Mouse (Mus musculus) 3T3-L1 (cell line): ENCODE measurements around the gene Ctnna2.
A peak's percentile ranks its signal among the peaks of the same experiment; 100 is the strongest.

Source experiments
- DNase-seq: peaks from one replicate; pipeline ENCODE4 v3.0.0-alpha.2; 2015; ENCODE audit warnings: low read depth, low spot score

The Ctnna2 gene

DNA sequence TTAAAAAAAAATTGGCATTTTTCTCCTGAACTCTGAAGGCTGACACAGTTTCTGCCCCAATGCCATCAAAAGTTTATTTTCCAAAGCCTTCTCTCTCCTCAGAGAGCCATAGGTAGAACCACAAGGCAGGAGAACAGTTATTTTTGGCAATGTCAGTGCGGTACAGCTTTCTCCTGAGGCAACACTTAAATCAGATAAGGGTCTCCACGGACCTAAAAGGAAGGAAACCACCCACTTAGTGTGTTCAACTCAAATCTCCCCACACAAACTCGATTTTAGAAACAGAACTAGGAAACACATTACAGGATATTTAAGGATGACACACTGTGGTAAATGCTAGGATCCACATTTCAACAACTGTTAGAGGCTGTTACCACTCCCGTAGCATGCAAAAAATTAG, 803.7 kb downstream of the Ctnna2 start:
- DNase-seq, result no peak

- DNase-seq, result no peak
These were observed 822.5 kb downstream of the Ctnna2 start for GRCm38 (mm10) chr6:77157028-77157427.

DNA sequence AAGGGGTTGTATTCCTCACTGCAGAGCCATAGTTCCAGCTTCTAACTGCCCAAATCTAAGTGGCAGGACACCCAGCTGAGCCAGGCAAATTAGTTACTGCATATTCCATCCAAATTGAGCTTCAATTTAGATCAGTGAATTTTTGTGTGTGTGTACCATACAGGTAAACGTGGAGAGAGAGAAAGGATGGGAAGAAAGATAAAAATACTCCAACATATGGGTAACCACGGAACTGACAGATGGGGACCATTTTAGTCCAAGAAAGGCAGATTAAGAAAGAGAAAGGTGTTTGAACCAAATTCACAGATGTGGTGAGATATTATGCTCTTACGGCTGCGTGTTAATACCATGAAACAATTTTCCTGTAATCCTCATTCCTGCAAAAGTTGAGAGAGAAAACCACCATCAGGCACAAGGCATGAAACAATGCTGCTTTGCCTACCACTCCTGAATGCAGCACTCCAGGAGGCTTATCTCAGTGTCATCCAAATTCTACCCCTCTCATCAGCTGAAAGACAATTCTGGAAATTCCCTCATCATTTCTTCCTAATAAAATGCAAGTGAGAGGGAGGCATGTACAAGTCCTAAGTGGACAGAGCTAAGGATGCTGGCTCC, 840.1 kb downstream of the Ctnna2 start:
- no peak for DNase-seq

DNA sequence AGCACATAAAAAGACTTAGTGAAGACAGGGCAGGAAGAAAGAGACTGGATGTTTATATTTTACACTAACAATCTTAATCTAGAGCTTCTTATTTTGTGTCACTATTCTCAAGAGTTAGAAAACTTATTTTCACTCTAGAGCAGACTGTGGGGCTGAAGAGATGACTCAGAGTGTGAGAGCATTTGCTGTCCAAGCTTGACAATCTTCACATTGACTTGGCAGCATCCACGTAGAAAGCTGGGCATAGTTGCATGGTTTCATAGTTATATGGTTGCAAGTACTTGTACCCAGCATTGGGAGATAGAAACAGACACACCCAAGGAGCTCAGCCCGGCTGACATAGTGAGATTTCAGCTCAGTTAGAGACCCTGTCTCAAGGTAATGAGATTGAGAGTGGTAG, 858.6 kb downstream of the Ctnna2 start:
- no peak for DNase-seq

- no peak for DNase-seq
These were observed 859.0 kb downstream of the Ctnna2 start for GRCm38 (mm10) chr6:77120510-77120909.

DNA sequence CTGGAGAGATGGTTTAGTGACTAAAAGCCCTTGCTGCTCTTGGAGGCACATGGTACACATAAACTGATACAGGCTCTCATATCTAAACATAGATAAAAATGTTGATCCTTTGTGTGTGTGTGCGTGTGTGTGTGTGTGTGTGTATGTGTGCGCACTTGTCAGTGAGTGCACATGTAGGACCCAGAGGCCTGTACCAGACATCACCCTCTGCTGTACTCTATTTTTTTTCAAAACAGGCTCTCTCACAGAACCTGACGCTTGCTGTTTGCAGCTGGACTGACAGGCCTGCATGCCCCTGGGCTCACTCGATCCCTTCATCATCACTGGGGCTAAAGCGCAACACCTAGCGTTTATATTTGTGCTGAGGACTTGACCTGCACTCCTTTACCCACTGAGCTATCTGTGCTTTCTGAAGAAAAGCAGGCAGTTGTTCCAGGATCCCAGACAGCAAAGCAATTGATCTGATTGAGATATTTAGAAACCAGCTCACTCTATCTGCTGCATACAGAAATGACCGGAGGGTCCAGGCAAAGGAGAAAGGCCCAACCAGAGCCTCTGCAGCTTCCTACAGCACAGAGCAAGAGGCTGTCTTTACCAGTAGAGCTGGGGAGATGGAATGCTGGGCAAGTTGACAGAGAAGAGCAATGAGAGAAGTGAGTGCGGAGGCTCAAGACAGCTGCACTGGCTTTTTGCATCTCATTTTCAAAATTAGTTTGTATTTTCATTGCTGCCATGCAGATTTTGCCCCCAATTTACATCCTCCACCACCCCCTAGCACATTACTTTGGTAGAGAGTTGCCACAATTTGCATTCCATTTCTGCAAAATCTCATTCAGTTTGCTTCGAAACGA, 870.2 kb downstream of the Ctnna2 start:
- no peak for DNase-seq

DNA sequence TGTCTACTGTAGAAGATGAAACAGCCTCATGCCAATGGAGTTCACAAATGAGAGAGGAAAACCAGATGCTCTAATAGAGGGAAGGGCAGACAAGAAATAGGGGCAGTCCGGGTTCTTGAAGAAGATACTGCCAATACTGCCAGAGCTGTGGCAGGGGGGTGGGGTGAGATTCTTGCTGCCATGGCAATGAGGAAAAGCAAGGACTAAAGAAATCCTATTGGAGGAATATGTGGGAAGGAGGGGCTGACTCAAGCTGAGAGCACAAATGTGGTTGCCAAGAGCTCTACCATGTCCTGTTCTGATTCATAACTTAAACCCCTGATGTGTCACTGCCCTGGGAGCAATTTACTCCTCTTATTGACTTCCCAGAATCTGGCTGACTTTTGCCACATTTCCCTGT, 878.5 kb downstream of the Ctnna2 start:
- DNase-seq, result peak; percentile 97

GRCm38 (mm10) chr6:77098540-77098939, 881.0 kb downstream of the Ctnna2 start:
- no peak for DNase-seq

GRCm38 (mm10) chr6:77075396-77076376, 903.8 kb downstream of the Ctnna2 start:
- no peak for DNase-seq

DNA sequence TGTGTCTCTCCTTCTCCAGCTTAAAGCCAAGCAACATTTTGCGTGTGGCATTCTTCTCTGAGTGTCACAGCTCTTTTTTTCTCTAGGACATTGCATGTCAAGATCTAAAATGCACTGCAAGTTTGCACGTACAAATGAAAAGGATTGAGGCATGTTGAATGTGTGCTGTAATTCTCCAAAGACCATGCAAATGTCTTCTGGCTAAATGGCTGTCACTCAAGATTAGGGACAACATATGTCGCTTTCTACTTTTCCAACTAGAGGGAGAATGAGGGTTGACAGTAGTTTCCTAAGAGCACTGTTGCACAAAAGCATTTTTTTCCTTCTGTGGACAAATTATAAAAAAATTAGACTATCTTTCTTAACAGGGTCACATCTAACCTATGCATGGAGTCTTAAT, 909.9 kb downstream of the Ctnna2 start:
- DNase-seq, result no peak

GRCm38 (mm10) chr6:77050690-77051089, 928.8 kb downstream of the Ctnna2 start:
- no peak for DNase-seq

- DNase-seq, result no peak
These were observed 929.3 kb downstream of the Ctnna2 start for GRCm38 (mm10) chr6:77050193-77050592.

DNA sequence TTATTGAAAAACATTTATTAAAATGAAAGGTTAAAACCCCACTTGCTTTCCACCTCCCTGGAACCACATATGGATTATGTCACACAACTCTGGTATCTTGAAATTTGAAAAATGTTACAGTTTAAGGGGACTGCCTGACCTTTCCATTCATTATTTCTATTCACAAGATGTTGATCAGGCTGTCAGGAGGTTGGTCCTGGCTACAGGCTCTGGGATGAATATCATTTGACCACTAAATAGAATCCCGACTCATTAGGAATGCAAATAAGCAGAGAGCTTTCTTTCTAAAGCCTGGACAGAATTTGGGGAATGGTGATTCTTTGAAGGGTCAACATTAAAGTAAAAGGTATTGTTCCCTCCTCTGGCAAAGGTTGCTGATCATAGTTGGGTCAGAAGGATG, 931.9 kb downstream of the Ctnna2 start:
- DNase-seq, result no peak

GRCm38 (mm10) chr6:77025066-77025465, 954.4 kb downstream of the Ctnna2 start:
- no peak for DNase-seq

- DNase-seq, result no peak
These were observed 966.3 kb downstream of the Ctnna2 start for GRCm38 (mm10) chr6:77013194-77013593.

DNA sequence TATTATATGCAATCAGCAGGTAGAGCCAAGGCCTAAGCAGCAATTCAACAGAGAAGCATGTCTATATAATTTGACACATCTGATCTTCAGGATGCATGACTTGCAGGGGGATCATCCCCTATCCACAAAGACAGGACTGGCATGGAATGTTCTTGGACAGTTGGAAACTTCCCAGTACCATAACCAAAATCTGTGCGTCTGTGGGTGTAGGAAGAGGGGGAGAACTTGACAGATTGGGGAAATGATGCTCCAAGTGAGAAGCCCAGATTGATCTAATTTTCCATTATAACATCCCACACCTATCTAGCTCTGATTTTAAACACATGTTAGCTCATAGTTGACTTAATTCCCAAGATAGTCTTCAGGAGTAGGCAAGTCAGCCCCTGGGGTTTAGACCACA, 968.5 kb downstream of the Ctnna2 start:
- no peak for DNase-seq

- no peak for DNase-seq
These were observed 987.4 kb downstream of the Ctnna2 start for GRCm38 (mm10) chr6:76992128-76992527.

- no peak for DNase-seq
These were observed 994.7 kb downstream of the Ctnna2 start for GRCm38 (mm10) chr6:76984773-76985172.

DNA sequence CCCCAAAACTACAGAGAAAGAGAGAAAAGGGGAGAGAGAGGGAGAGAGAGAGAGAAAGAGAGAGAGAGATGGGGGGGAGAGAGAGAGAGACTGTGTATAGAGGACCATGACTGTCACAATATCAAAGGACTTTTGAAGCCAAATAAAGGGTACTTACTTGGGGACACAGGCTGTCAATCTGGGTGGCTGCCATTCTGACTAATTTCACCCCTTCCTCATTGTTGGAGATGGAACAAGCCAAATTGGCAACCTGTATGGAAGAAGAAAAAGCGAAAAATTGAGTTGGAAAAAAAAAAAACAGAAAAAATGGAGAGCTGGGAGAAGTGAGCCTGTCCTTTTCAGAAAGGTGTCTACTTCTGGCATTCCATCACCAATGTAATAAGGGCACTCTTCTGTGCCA, 997.8 kb downstream of the Ctnna2 start:
- no peak for DNase-seq

- DNase-seq, result no peak
These were observed 1000.1 kb downstream of the Ctnna2 start for GRCm38 (mm10) chr6:76979247-76979850.

- DNase-seq, result no peak
These were observed 1001.7 kb downstream of the Ctnna2 start for GRCm38 (mm10) chr6:76977817-76978216.

DNA sequence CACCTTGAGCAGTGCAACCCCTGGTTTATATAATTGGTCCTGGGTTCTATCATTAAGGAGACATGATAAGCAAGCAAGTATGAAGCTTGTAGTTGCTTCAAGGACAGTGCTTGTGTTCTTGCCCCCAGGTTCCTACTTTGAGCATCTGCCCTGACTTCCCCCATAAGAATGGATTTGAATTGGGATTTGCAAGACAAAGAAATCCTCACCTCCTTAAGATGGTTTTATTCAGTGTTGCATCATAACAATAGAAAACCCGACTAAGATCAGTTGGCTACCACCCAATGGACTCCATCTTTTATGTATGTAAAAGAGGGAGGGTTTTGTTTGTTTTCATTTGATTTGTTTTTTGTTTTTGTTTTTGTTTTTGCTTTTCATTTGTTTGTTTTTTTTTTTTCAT, 1005.2 kb downstream of the Ctnna2 start:
- DNase-seq, result no peak
